Mouse (Mus musculus): ENCODE data around the gene Cited4.

Gene Cited4

GRCm38 (mm10) chr4:120682168-120682567 is 15.8 kb downstream of the Cited4 start:
- peak; percentile 61 for DNase-seq

DNA sequence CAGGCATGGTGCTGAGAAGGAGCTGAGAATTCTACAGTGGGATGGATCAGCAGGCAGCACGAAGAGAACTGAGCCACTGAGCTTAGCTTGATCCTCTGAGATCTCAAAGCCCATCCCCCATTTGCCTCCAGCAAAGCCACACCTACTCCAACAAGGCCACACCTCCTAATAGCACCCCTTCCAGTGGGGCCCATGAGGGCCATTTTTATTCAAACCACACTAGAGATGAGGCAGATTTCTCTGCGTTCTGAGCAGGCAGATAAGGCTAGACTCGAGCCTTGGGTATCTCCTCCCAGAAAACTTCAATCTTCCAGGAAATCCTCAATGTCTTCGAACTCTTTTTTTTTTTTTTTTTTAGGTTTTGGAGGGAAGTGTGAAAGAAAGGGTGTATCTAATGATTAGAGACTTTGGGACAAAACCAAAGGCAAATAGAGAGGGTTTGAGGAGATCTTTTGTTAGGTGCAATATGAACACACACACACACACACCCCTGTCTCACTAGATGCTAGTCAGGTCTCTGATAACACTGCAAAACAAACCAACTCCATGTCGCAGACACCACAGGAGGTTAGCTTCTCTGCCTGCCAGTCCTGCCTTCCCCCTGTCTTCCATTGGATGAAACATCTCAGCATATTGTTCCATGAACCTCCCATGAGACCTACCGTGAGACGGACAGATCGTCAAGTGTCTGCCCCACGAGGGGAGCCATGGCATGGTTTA is 17.1 kb downstream of the Cited4 start:
- DNase-seq = no peak

DNA sequence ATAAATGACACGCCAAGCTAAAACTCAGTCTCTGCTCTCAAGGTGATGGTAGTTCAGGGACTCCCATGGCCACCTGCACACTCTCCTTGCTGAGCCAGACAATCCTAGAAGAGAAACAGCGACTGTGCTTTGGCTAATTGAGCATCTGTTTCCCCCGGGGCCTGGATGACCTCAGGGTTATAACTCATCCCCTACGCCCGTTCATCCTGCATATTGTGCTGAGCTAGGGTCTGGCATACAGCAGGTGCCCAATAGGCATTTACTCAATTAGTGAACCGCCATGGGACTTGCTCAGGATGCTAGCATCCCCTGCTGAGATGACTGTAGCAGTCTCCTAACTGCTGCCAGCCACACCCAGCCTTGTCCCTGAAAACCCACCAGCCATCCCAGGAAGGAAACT is 20.9 kb downstream of the Cited4 start:
- no peak for DNase-seq

DNA sequence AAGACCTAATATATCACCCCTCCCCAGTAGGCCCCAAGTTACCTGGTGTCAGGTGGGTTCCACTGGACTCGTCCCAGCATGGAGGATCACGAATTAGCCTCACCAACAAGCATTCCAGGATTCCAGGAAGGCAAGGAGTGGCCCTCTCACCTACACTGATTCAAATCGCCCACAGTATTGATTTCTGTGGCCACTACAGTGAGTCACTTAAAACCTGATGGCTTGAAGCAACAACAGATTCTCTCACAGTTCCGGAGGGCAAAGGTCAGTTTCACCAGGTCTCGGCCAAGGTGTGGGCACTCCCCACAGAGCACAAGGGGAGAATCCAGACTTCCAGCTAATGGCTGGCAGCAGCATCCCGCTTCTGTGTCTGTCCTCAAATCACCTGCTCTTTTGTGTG is 22.9 kb downstream of the Cited4 start:
- DNase-seq = no peak

DNA sequence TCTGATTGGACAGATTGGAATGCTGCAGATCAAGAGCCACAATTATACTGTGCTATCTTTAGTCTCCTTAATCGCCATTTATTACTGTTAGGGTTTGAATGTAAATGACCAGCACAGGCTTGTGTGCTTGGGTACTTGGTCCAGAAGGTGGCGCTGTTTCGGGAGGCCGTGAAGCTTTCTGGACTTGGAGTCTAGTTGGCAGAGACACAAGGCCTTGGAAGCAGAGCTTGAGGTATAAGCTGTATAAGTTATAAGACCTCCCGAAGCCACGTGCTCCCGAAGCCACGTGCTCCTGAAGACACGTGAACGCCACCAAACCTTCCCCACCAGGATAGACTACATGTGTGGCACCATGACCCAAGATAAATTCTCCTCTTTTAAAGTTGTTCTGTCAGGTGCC is 26.3 kb downstream of the Cited4 start:
- no peak for DNase-seq

DNA sequence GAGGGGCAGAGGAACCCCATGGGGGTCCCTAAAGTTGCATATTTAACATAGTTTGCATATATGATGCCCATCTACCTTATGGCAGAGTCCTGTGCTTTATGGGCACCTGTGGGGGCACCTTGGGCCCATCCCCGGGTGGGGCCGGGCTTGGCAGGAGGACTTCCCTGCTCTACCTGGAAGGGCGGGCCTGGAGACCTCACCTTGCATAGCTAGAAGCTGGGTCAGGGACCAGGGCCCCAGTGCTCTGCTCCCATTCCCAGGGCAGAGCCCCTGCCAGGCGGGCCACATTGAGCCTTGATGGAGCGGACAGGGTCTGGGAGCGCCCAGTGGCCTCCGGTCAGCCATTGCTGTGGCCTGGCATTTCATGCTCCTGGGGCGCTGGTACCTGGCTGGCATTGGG is 31.0 kb downstream of the Cited4 start:
- no peak for DNase-seq

DNA sequence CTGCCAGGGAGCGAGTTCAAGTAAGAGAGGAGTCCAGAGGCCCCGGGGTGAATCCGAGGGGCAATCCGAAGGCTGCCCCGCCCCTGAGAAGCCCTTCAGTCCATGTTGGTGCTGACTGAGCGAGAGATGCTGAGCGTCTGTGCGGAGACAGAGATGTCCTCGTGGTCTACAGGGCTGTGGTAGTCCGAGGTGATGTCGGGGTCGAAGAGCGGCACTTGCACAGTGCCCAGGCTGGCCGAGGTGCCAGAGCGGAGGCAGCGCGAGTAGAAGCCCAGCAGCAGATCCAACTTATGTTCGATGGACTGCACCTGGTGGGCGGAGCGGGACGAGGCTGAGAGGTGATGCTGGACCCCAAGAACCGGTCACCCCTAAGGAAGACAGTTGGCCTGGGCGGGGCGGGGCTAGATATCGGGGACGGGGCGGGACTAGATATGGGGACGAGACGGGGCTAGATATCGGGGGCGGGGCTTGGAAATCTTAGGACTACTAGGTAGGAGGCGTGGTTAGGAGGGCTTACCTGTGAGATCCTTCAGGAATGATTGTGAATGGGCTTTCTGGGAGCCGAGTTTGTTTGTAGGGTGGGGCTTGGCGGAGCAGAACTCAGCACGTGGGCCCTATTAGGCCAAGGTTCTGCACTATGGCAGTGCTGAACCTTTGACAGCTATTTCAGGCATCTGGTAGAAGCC is 31.6 kb downstream of the Cited4 start:
- no peak for DNase-seq

DNA sequence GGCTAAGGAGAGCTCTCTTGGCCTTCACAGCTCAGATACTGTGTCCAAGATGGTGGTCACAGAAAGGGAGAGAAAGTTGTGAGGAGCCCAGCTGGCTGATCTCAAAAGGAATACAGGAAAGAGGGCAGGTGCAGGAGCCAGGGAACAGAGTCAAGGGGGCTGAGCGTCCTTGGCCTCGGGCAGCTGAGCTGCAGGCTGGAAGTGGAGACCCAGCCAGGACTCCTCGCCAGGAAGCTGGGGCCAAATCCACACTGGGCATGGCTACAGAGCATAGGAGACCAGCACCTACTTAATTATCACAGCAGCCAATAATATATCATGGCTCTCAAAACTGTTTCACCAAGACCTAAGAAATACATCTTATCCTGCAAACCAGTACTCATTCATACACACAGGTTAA is 34.8 kb downstream of the Cited4 start:
- no peak for DNase-seq

GRCm38 (mm10) chr4:120702056-120702455 is 35.7 kb downstream of the Cited4 start:
- peak; percentile 70 for DNase-seq

- no peak for DNase-seq
These were observed 36.1 kb downstream of the Cited4 start for GRCm38 (mm10) chr4:120702511-120702910.

DNA sequence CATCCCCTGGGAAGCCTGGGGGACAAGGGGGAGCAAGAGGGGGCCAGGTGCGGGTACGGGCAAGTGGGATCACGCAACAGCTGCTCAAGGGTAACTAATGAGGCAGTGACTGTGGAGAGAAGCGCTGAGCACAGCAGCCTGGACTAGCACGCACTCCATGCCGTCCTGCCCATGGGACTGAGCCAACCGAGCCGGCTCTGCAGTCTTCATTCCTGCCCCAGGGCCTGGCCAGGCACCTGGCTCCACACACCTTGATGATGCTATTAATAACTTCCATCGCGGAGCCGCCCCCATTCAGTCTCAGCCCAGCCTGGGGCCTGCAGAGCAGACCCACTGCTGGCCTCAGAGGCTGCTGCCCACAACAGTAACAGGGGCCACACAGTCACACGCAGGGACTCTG is 45.9 kb downstream of the Cited4 start:
- no peak for DNase-seq

- DNase-seq = no peak
These were observed 46.6 kb downstream of the Cited4 start for GRCm38 (mm10) chr4:120713021-120713420.

DNA sequence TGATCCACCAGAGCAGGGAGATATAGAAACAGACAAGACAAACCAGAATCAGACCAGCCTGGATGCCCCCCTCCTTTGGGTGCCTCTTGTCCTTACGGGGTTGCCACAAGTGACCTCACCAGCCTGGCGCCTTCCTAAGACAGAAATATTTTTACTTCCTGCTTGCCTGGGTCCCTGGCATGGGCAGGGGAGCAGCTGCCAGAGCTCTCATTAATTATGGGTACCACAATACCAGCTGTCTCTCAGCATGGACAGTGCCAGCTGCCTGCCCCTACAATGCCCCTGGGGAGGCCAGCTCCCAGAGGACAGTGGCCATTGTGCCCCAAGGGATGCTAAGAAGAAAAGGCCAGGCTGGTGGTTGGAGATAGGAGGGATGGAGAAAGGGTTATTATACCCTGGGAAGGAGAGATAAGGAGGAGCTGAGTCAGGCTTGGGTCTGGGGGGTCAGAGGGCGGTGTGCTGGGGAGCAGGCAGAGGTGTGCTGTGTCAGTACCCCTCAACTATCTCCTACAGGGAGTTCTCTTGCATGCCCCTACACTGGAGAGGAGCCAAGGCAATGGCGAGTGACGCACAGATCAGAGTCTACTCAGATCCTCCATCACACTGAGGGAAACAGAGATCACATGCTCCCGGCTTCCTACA is 47.6 kb downstream of the Cited4 start:
- no peak for DNase-seq

DNA sequence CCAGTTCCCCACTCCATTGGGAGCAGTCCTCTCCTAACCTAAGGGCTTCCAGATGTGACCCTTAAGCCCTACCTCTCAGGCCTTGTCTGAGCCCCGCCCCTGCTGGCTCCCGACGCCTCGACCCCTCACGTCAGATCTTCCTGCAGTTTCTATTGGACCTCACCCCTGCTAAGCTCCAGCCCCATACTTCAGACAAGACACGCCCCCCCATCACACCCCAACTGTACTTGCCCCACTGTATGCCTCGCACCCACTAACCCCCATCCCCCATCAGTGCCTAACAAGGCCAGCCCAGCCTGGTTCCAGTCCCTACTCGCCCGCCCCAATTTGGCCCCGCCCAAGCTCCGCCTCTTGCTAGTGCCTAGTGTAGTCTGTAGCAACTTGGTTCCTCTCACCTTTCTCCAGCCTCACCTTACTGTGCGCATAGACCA is 49.8 kb downstream of the Cited4 start:
- peak; percentile 32 for DNase-seq

DNA sequence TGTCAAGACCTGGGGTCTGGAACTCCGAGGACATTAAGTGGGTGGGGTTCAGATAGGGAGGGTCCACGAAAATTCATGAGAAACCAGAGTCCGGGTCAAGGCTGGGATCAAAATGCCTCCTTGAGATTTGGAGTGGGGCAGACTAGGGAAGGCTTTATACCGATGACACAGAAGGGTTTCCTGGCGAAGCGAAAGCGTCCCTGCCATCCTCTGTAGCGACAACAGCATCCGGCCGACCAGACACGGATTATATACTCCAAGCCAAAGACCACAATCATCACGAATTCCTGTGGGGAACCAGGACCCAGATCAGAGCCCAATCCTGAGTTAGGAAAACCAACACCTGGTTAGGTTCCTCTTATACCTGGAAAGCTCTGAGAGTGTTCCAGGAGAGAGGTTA is 50.4 kb downstream of the Cited4 start:
- no peak for DNase-seq

All from right cerebral cortex, postnatal 25 days (tissue).